Mouse (Mus musculus): Measurements from ENCODE around the gene Fam166b. TPM values are rescaled to one million over a fixed set of nuclear protein-coding genes. Genes with fewer than 3 reads are reported as not detected.

Fam166b gene
- polyA plus RNA-seq, 1 experiment from 2014 or later = 0.21 TPM

- H3K36me3 ChIP-seq (ENCODE audit: control insufficient read depth, insufficient read depth) = no peaks in the 10 kb centered on the region
- H3K9ac ChIP-seq (ENCODE audit: low read length) = peak overlapping the region; percentile 16
- ATAC-seq (replicated peaks; ENCODE audit: extremely low read depth, insufficient read depth, low FRiP score) = no peak
- no peaks in the 10 kb centered on the region for H3K27me3 ChIP-seq (ENCODE audit: control insufficient read depth, insufficient read depth, low read length)
- H3K4me3 ChIP-seq (ENCODE audit: low read length) = no peak overlapping the region
- WGBS = 86% methylated on average over 10 of the region's 10 CpGs
- H3K4me1 ChIP-seq (ENCODE audit: control insufficient read depth, insufficient read depth, low read length) = peaks cover 57% of the 10 kb centered on the region
- H3K9me3 ChIP-seq (replicated peaks; ENCODE audit: control insufficient read depth, low read length) = no peaks in the 10 kb centered on the region
- H3K27ac ChIP-seq (ENCODE audit: low read length) = peak overlapping the region; percentile 99
- peak overlapping the region; percentile 12; the same call in 1 of the 2 replicates for H3K4me2 ChIP-seq (ENCODE audit: low read depth, low read length)
Measured at GRCm38 (mm10) chr4:43401486-43401885, 27.4 kb downstream of the Fam166b start.

- 0 out of 2 replicates have a peak, but pooled peaks have one; percentile 12 for ATAC-seq (replicated peaks; ENCODE audit: extremely low read depth, insufficient read depth, low FRiP score)
Measured at GRCm38 (mm10) chr4:43400976-43401375, 28.0 kb downstream of the Fam166b start.

GRCm38 (mm10) chr4:43399391-43400131 lies 29.4 kb downstream of the Fam166b start:
- no peaks in the 10 kb centered on the region for H3K9me3 ChIP-seq (replicated peaks; ENCODE audit: control insufficient read depth, low read length)
- no peaks in the 10 kb centered on the region for H3K27me3 ChIP-seq (ENCODE audit: control insufficient read depth, insufficient read depth, low read length)
- H3K27ac ChIP-seq (ENCODE audit: low read length) = peak overlapping the region; percentile 99
- H3K4me1 ChIP-seq (ENCODE audit: control insufficient read depth, insufficient read depth, low read length) = peaks cover 53% of the 10 kb centered on the region
- peak overlapping the region; percentile 77 for H3K9ac ChIP-seq (ENCODE audit: low read length)
- no peaks in the 10 kb centered on the region for H3K36me3 ChIP-seq (ENCODE audit: control insufficient read depth, insufficient read depth)
- ATAC-seq (replicated peaks; ENCODE audit: extremely low read depth, insufficient read depth, low FRiP score) = peak; percentile 88
- WGBS = 30% methylated on average over 31 of the region's 31 CpGs
- H3K4me2 ChIP-seq (ENCODE audit: low read depth, low read length) = peak overlapping the region; percentile 73
- H3K4me3 ChIP-seq (ENCODE audit: low read length) = peak overlapping the region; percentile 46

More at GRCm38 (mm10) chr4:43400976-43401375, 28.0 kb downstream of the Fam166b start:
- H3K9ac ChIP-seq (ENCODE audit: low read length) = peak overlapping the region; percentile 16
- H3K27me3 ChIP-seq (ENCODE audit: control insufficient read depth, insufficient read depth, low read length) = no peaks in the 10 kb centered on the region
- H3K27ac ChIP-seq (ENCODE audit: low read length) = peak overlapping the region; percentile 99
- H3K4me1 ChIP-seq (ENCODE audit: control insufficient read depth, insufficient read depth, low read length) = peaks cover 55% of the 10 kb centered on the region
- H3K36me3 ChIP-seq (ENCODE audit: control insufficient read depth, insufficient read depth) = no peaks in the 10 kb centered on the region
- WGBS = 36% methylated on average over 10 of the region's 10 CpGs
- H3K4me2 ChIP-seq (ENCODE audit: low read depth, low read length) = peak overlapping the region; percentile 12; the same call in 1 of the 2 replicates
- no peak overlapping the region for H3K4me3 ChIP-seq (ENCODE audit: low read length)
- no peaks in the 10 kb centered on the region for H3K9me3 ChIP-seq (replicated peaks; ENCODE audit: control insufficient read depth, low read length)

DNA sequence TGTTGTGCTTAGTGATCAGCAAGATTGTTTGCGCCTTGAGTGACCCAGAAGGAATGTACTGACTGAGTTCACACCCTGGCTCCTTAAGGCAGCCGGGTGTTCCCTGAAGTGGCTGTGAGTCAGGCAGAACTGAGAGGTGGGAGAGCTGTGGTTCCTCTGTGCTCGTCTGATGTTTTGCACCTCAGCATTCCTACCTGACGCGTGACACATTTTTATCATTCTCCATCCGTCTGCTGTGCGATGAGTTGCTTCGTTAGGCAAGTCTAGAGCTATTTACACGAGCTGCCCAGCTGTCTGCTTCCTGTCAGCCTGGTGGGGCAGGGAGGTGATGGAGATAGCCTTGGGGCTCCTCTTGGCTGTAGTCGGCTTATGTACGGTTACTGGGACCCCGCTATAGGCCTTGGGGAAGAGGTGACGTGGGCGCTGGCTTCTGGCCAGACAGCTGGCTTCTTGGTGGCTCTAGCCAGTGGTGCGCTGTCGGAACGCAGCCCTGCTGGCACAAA lies 30.1 kb downstream of the Fam166b start:
- ATAC-seq (replicated peaks; ENCODE audit: extremely low read depth, insufficient read depth, low FRiP score) = peak; percentile 31

DNA sequence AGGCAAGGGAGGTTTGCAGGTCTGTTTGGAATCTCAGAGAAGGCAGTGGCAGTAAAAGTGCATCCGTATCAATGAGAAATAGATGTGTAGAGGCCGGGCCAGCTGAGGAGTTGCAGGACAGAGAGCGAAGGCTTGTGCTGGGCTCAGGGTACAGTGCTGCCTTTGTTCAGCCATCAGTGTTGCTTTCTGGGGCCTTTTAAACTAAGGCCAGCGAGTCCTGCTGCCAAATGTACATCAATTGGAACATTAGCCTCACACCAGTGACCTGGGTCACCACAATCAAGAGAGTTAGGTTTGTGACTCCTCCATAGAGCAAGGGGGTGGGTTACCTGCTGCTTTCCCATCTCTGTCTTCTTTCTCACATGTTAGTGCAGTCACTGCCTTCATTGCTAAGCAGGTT lies 30.9 kb downstream of the Fam166b start:
- no peak for ATAC-seq (replicated peaks; ENCODE audit: extremely low read depth, insufficient read depth, low FRiP score)
- 85% methylated on average over 4 of the region's 4 CpGs for WGBS
- peak overlapping the region; percentile 18; the same call in 1 of the 2 replicates for H3K9ac ChIP-seq (ENCODE audit: low read length)
- no peaks in the 10 kb centered on the region for H3K9me3 ChIP-seq (replicated peaks; ENCODE audit: control insufficient read depth, low read length)
- H3K4me2 ChIP-seq (ENCODE audit: low read depth, low read length) = no peak overlapping the region
- no peak overlapping the region for H3K4me3 ChIP-seq (ENCODE audit: low read length)
- H3K27ac ChIP-seq (ENCODE audit: low read length) = peak overlapping the region; percentile 99
- H3K36me3 ChIP-seq (ENCODE audit: control insufficient read depth, insufficient read depth) = no peaks in the 10 kb centered on the region
- H3K27me3 ChIP-seq (ENCODE audit: control insufficient read depth, insufficient read depth, low read length) = no peaks in the 10 kb centered on the region
- H3K4me1 ChIP-seq (ENCODE audit: control insufficient read depth, insufficient read depth, low read length) = peaks cover 59% of the 10 kb centered on the region

More for the DNA sequence above, 30.1 kb downstream of the Fam166b start:
- Histone ChIP-seq H3K36me3 (ENCODE audit: control insufficient read depth, insufficient read depth) (no peaks in the 10 kb centered on the region), H3K4me3 (ENCODE audit: low read length) (peak overlapping the region; percentile 46), H3K27ac (ENCODE audit: low read length) (peak overlapping the region; percentile 99), H3K4me2 (ENCODE audit: low read depth, low read length) (peak overlapping the region; percentile 73), H3K27me3 (ENCODE audit: control insufficient read depth, insufficient read depth, low read length) (no peaks in the 10 kb centered on the region), H3K9me3 (replicated peaks; ENCODE audit: control insufficient read depth, low read length) (no peaks in the 10 kb centered on the region), H3K9ac (ENCODE audit: low read length) (peak overlapping the region; percentile 77), H3K4me1 (ENCODE audit: control insufficient read depth, insufficient read depth, low read length) (peaks cover 56% of the 10 kb centered on the region)
- 9% methylated on average over 17 of the region's 17 CpGs for WGBS

DNA sequence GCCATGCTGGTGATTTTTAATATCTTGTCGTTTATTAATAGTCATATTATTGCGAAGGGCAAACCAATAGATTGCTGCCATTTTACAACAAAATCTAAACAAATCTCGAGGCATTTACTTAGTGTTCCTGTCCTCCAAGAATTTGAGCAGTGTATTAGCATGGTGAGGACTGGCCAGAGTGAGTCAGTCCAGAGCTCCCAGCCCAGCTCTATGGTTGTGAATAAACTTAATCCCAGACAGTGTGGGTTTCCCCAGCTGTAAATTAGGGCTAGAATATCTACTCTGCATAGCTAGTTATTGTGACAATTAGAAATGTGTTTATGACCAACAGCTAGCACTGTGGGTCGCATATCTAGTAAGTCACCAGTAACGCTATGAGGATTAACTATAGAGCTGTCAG lies 32.6 kb downstream of the Fam166b start:
- H3K9ac ChIP-seq (ENCODE audit: low read length) = no peak overlapping the region
- no peak overlapping the region for H3K27ac ChIP-seq (ENCODE audit: low read length)
- no peaks in the 10 kb centered on the region for H3K27me3 ChIP-seq (ENCODE audit: control insufficient read depth, insufficient read depth, low read length)
- H3K9me3 ChIP-seq (replicated peaks; ENCODE audit: control insufficient read depth, low read length) = no peaks in the 10 kb centered on the region
- WGBS = 80% methylated on average over 5 of the region's 5 CpGs
- H3K4me2 ChIP-seq (ENCODE audit: low read depth, low read length) = no peak overlapping the region
- ATAC-seq (replicated peaks; ENCODE audit: extremely low read depth, insufficient read depth, low FRiP score) = no peak
- peaks cover 48% of the 10 kb centered on the region for H3K4me1 ChIP-seq (ENCODE audit: control insufficient read depth, insufficient read depth, low read length)
- no peaks in the 10 kb centered on the region for H3K36me3 ChIP-seq (ENCODE audit: control insufficient read depth, insufficient read depth)
- H3K4me3 ChIP-seq (ENCODE audit: low read length) = no peak overlapping the region

GRCm38 (mm10) chr4:43395836-43396235 lies 33.1 kb downstream of the Fam166b start:
- no peak overlapping the region for H3K4me2 ChIP-seq (ENCODE audit: low read depth, low read length)
- no peaks in the 10 kb centered on the region for H3K27me3 ChIP-seq (ENCODE audit: control insufficient read depth, insufficient read depth, low read length)
- ATAC-seq (replicated peaks; ENCODE audit: extremely low read depth, insufficient read depth, low FRiP score) = no peak
- no peak overlapping the region for H3K4me3 ChIP-seq (ENCODE audit: low read length)
- peaks cover 44% of the 10 kb centered on the region for H3K4me1 ChIP-seq (ENCODE audit: control insufficient read depth, insufficient read depth, low read length)
- H3K9ac ChIP-seq (ENCODE audit: low read length) = no peak overlapping the region
- 77% methylated on average over 9 of the region's 9 CpGs for WGBS
- 0 out of 2 replicates have a peak overlapping the region, but pooled peaks have one; percentile 0 for H3K27ac ChIP-seq (ENCODE audit: low read length)
- H3K9me3 ChIP-seq (replicated peaks; ENCODE audit: control insufficient read depth, low read length) = no peaks in the 10 kb centered on the region
- no peaks in the 10 kb centered on the region for H3K36me3 ChIP-seq (ENCODE audit: control insufficient read depth, insufficient read depth)

GRCm38 (mm10) chr4:43395147-43395546 lies 33.8 kb downstream of the Fam166b start:
- Histone ChIP-seq H3K4me2 (ENCODE audit: low read depth, low read length) (peak overlapping the region; percentile 54), H3K36me3 (ENCODE audit: control insufficient read depth, insufficient read depth) (no peaks in the 10 kb centered on the region), H3K9me3 (replicated peaks; ENCODE audit: control insufficient read depth, low read length) (no peaks in the 10 kb centered on the region), H3K9ac (ENCODE audit: low read length) (peak overlapping the region; percentile 67), H3K4me1 (ENCODE audit: control insufficient read depth, insufficient read depth, low read length) (peaks cover 38% of the 10 kb centered on the region), H3K27ac (ENCODE audit: low read length) (peak overlapping the region; percentile 92), H3K4me3 (ENCODE audit: low read length) (no peak overlapping the region), H3K27me3 (ENCODE audit: control insufficient read depth, insufficient read depth, low read length) (no peaks in the 10 kb centered on the region)
- WGBS = 66% methylated on average over 5 of the region's 5 CpGs
- no peak for ATAC-seq (replicated peaks; ENCODE audit: extremely low read depth, insufficient read depth, low FRiP score)

DNA sequence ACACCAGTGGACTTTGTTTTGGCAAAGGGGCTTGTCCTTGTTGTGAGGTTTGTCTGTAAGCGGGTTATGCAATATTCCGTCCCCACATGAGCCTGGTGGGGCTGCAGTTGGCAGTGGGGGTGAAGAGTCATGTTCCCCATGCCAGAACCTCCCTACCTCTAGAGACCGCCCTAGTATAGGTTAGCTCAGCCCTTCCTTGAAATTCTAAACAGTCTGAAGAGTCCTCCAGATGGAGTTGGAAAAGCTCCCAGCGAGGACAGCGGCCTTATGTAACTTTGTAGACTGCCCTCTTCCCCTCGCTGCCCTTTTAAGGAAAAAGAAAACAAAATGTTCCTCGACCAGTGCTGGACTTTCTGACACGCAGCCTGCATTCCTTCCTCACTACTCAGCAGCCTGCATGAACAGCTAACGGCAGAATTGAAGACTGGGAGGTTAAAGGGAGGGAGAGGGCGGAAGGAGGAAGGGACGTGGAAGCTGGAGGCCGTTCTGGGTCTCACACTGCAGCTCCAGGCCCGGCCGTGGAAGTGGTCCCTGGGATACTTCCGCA lies 34.5 kb downstream of the Fam166b start:
- no peaks in the 10 kb centered on the region for H3K27me3 ChIP-seq (ENCODE audit: control insufficient read depth, insufficient read depth, low read length)
- H3K4me1 ChIP-seq (ENCODE audit: control insufficient read depth, insufficient read depth, low read length) = peaks cover 36% of the 10 kb centered on the region
- no peaks in the 10 kb centered on the region for H3K36me3 ChIP-seq (ENCODE audit: control insufficient read depth, insufficient read depth)
- WGBS = 15% methylated on average over 15 of the region's 15 CpGs
- H3K27ac ChIP-seq (ENCODE audit: low read length) = peak overlapping the region; percentile 92
- no peaks in the 10 kb centered on the region for H3K9me3 ChIP-seq (replicated peaks; ENCODE audit: control insufficient read depth, low read length)
- peak overlapping the region; percentile 67 for H3K9ac ChIP-seq (ENCODE audit: low read length)
- H3K4me3 ChIP-seq (ENCODE audit: low read length) = peak overlapping the region; percentile 9; the same call in 1 of the 2 replicates
- ATAC-seq (replicated peaks; ENCODE audit: extremely low read depth, insufficient read depth, low FRiP score) = peak; percentile 79
- peak overlapping the region; percentile 54 for H3K4me2 ChIP-seq (ENCODE audit: low read depth, low read length)

Data from heart, embryonic 16.5 days (tissue).